Mouse (Mus musculus) bone marrow macrophage, adult 2 months (primary cell): ENCODE results near the gene Tspan32. TPM values are rescaled to one million over a fixed set of nuclear protein-coding genes. Genes with fewer than 3 reads are reported as not detected.

Source experiments
- H3K27ac ChIP-seq: 2 replicates; pipeline ENCODE4 v1.5.1; 2012; ENCODE audit warnings: low read depth, low read length; ENCODE audit not compliant: insufficient read depth
- H3K4me1 ChIP-seq: 2 replicates; pipeline ENCODE4 v1.6.1; 2012; ENCODE audit warnings: low read length; ENCODE audit not compliant: control insufficient read depth, insufficient read depth
- H3K4me3 ChIP-seq: 2 replicates; pipeline ENCODE4 v1.5.1; 2012; ENCODE audit warnings: mild to moderate bottlenecking, low read length, moderate library complexity; ENCODE audit not compliant: insufficient read depth
- CTCF ChIP-seq: IDR thresholded peaks from 2 replicates; pipeline ENCODE4 v1.5.1; 2012; ENCODE audit warnings: low read depth, mild to moderate bottlenecking, low read length, moderate library complexity
- POLR2A ChIP-seq: IDR thresholded peaks from 2 replicates; pipeline ENCODE4 v1.6.1; 2012; ENCODE audit warnings: mild to moderate bottlenecking, low read depth, low read length, borderline replicate concordance
- polyA plus RNA-seq: library from polyadenylated mRNA; stranded (reverse); fragments of >200 nt; gene quantifications from 2 replicates; pipeline ENCODE4 v1.2.4, GENCODE M21; 2012; ENCODE audit not compliant: missing spikeins, insufficient read depth, insufficient read length

The Tspan32 gene
- polyA plus RNA-seq, result 23.9 and 25.7 TPM in 2 replicates

DNA sequence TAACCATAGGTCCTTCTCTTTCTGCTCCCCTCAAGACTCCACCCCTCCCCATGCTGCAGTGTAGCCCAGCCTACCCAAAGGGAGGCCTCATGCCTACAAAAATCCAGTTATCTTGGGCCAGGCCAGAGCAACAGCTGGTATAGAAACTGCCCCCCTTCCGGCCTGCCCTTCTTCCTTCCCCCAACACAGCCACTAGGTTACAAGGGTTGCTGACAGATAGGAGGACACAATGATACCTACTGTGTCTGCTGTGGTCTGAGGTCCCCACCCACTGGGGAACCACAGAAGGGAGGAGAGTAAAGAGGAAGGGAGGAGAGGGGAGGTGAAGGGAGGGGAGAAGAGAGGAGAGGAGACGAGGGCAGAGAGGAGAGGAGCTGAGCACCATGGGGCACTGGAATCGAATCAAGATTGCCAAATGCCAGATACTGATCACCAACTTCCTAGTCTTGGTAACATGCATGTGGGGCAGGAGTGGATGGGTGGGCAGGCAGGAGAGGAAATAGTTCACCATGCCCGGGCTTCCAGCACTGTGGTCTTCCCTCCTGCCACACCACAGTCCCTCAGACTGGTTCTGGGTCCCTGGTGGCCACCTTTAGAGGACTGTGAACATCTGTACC lies at the start of gene Tspan32:
Gene Tspan32 (plus strand): TSS at position 320 of the 617 bp plus-strand sequence.
- Histone ChIP-seq H3K4me3 (peak within 1 kb of the TSS; percentile 27), H3K4me1 (peaks cover 39% of the 10 kb centered on the region), H3K27ac (peak within 1 kb of the TSS; percentile 11)
- no peak for TF ChIP-seq CTCF
- TF ChIP-seq POLR2A, result no peak

DNA sequence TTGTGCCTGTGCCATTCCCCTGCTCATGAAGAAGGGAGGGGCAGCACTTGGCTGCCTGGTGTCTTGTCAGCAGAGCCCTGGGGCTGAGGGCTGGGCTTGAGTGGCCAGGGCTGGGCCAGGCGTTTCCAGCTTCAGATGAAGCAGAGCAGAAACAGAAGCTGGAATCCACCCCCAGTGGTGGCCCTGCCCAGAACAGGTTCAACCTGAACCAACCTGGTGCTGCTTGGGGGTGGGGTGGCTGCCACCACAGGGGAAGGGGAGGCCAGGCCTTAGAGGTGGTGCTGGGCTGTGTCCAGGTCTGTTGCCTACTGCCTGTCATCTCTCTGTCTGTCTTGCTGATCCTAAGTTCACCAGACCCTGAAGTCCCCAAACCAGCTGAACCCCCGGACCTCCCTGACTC lies 48.8 kb upstream of the Tspan32 start:
- Histone ChIP-seq H3K27ac (no peak overlapping the region), H3K4me3 (no peak overlapping the region), H3K4me1 (no peaks in the 10 kb centered on the region; the same call in 1 of the 2 replicates)
- TF ChIP-seq CTCF, result no peak
- TF ChIP-seq POLR2A, result no peak

DNA sequence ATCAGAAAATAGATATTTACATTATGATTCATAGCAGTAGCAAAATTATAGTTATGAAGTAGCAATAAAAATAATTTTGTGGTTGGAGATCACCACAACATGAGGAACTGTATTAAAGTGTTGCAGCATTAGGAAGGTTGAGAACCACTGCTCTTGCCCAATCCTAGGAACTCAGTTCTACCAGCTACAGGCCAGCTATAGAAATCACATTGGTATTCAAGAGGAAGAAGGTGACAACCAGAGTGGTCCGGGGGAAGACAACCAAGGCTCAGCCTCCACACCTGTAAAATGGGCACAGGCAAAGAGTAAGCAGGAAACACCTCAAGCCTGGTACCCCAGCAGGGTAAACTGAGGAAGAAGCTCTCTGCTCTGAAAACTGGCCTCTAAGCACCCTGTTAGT lies 46.0 kb upstream of the Tspan32 start:
- TF ChIP-seq POLR2A, result no peak
- no peak for TF ChIP-seq CTCF
- no peak overlapping the region for H3K4me3 ChIP-seq
- H3K4me1 ChIP-seq, result no peaks in the 10 kb centered on the region; the same call in 1 of the 2 replicates
- no peak overlapping the region for H3K27ac ChIP-seq

DNA sequence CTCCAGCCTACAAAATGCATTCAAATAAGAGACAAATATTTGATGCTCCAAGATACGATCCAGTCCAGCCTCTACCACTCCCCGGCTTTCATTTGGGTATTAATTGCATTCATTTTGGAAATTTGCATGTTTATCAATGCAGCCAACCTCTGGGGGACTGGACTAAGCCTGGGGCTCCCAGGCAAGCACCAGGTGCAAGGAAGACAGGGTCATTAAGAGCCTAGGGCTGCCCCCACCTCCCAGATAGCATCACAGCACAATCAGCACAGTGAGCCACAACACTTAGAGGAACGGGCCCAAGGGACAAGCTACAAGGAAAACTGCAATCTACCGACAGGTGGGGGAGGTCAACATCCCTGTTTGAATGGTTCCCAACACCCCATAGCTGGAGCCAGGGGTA lies 45.1 kb upstream of the Tspan32 start:
- no peak for TF ChIP-seq POLR2A
- no peak for TF ChIP-seq CTCF
- Histone ChIP-seq H3K27ac (no peak overlapping the region), H3K4me3 (no peak overlapping the region), H3K4me1 (no peaks in the 10 kb centered on the region; the same call in 1 of the 2 replicates)

DNA sequence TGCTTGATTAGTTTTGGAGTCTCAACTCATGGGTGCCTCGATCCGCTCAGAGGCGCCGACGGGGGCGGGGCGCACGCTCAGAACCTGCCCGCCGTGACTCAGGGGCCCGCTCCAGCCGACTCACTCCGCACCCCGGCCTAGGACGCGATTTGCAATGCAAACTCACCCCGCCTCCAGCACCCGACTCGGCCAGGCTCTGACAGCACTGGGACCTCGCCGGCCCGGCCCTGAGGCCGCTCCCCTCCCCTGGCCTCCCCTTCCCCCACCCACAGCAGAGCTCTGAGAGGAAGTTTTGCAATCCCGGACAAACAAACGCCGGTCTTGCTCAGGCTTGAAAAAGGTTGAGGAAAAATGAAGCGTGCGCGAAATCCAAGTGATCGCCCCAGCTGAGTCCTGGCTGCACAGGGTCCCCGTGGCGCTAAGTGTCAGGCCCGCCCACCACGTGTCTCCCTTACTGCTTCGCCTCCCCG lies 37.4 kb upstream of the Tspan32 start:
- Histone ChIP-seq H3K4me1 (peaks cover 3% of the 10 kb centered on the region; the same call in 1 of the 2 replicates), H3K4me3 (peak overlapping the region; percentile 53), H3K27ac (peak overlapping the region; percentile 41)
- TF ChIP-seq CTCF (no peak), POLR2A (no peak)

DNA sequence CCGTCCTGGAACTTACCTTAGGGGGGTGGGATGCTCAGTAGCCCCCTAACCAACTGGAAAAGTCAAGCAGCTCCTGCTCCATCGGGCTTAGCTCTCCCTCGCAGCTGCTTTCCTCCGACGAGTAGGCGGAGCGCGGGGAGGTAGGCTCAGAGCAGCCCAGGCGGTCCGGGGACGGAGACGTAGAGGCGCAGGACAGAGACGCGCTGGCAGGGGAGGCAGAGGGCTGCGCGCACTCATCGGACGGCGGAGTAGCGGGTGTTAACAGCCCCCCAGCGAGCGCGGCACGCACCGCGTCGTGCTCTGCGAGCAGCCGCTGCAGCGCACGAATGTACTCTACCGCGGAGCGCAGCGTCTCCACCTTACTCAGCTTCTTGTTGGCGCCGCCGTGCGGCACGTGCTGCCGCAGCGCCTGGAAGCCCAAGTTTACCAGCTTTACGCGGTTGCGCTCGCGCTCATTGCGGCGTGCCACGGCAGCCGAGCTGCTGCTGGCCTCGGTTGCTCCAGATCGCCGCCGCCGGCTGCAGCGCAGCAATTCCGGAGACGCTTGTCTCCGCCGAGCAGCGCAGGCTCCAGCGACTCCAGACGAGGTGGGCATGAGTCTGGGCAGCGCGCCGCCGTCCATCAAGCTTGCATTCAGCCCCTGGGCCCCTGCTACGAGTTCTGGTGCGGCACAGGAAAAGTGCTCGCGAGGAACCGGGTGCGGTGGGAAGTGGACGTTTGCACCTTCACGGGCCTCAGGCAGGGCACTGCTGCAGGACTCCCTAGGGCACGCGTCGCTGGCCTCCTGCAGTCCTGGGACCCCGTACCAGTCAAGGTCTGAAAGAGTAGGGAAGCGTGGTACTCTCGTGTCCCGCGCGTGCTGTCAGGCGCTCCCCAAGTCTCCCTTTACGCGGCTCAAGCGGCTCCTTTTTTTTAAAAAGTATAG lies 36.7 kb upstream of the Tspan32 start:
- Histone ChIP-seq H3K4me3 (peak overlapping the region; percentile 53), H3K27ac (peak overlapping the region; percentile 41), H3K4me1 (peaks cover 3% of the 10 kb centered on the region; the same call in 1 of the 2 replicates)
- no peak for TF ChIP-seq CTCF
- TF ChIP-seq POLR2A, result no peak

DNA sequence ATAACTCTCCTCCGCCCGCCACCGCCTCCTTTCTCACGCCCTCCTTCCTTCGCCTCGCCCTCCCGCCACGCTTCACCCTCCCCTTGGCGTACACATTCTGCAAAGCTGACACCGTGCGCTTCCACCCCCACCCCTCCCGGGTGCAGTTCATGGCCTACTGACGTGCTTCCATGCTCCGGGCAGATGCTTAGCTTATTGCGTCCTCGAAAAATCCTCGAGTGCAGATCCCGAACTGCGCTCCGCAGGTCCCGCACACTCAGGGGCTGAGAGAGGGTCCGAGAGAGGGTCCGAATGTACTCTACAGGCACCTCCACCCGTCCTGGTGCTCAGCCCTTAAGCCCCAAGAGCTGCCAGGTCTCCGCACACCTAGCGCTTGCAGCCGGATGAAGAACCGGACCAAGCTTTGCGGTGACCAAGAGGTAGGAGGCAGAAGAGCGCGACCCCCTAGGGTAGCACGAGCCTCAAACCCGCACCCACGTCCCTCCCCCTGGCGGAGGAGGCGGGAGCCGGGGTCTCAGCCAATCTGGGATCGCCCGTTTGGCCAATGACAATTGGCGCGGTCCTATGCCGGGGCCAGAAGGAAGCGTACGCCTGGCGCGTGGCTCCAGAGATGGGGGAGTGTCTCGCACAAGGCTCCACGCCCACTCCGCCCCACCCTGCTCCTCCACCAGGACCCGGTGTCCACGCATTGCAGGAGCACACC lies 35.9 kb upstream of the Tspan32 start, which contains the start of gene Ascl2:
Gene Ascl2 (minus strand): TSS at position 456 of the 703 bp plus-strand sequence.
- H3K4me3 ChIP-seq, result peak within 1 kb of the TSS; percentile 53
- no peak for TF ChIP-seq POLR2A
- TF ChIP-seq CTCF, result no peak
- H3K4me1 ChIP-seq, result peaks cover 3% of the 10 kb centered on the region; the same call in 1 of the 2 replicates
- H3K27ac ChIP-seq, result no peak within 1 kb of the TSS

DNA sequence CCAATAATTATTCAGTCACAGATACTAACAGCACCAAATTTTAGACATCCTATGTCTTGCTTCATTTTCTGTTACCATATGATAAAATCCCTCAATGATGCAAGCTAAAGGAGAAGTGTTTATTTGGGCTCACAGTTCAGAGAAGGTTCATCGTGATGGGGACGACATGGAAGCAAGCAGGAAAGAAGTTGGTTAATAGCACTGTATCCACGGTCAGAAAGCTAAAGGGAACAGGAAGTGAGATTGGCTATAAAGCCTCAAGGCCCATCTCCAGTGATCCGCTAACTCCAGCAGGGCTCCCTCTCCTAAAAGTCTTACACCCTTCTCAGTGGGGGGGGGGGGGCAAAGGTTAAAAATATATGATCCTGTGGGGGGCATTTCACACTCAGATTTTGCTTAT lies 22.9 kb upstream of the Tspan32 start:
- H3K4me3 ChIP-seq, result no peak overlapping the region
- no peak overlapping the region for H3K27ac ChIP-seq
- no peak for TF ChIP-seq POLR2A
- no peak for TF ChIP-seq CTCF
- H3K4me1 ChIP-seq, result no peaks in the 10 kb centered on the region

DNA sequence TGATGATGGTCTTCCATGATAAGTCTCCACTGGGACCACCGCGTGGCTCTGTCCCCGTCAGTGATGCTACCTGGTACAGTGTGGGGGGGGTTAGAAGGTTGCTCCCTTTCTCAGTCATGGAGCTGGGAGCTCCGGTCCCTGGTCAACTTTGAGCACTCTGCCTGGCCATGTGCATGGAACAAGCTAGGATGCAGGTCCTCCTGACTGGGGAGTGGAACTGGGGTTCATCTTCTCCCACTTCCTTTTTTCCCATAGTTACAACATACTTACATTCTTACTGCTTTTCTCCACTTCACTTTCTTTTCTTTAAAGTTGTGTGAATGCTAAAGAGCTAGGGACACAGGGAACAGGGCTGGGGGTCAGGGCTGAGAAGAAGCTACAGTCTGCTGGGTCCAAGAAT lies 19.7 kb upstream of the Tspan32 start:
- Histone ChIP-seq H3K4me3 (no peak overlapping the region), H3K27ac (no peak overlapping the region), H3K4me1 (no peaks in the 10 kb centered on the region)
- TF ChIP-seq POLR2A (no peak), CTCF (no peak)
